Mouse (Mus musculus) bone marrow macrophage, adult 2 months (primary cell): ENCODE results near the gene Mrpl35. TPM values are rescaled to one million over a fixed set of nuclear protein-coding genes. Genes with fewer than 3 reads are reported as not detected.
"Not testable (repeated sequence)": the region's sequence is repeated elsewhere in the genome, so short reads cannot be mapped to it uniquely, and the experiment has no call there.

ENCODE experiments used
- H3K27ac ChIP-seq: 2 replicates; pipeline ENCODE4 v1.5.1; 2012; ENCODE audit warnings: low read depth, low read length; ENCODE audit not compliant: insufficient read depth
- H3K4me1 ChIP-seq: 2 replicates; pipeline ENCODE4 v1.6.1; 2012; ENCODE audit warnings: low read length; ENCODE audit not compliant: control insufficient read depth, insufficient read depth
- H3K4me3 ChIP-seq: 2 replicates; pipeline ENCODE4 v1.5.1; 2012; ENCODE audit warnings: mild to moderate bottlenecking, low read length, moderate library complexity; ENCODE audit not compliant: insufficient read depth
- CTCF ChIP-seq: IDR thresholded peaks from 2 replicates; pipeline ENCODE4 v1.5.1; 2012; ENCODE audit warnings: low read depth, mild to moderate bottlenecking, low read length, moderate library complexity
- POLR2A ChIP-seq: IDR thresholded peaks from 2 replicates; pipeline ENCODE4 v1.6.1; 2012; ENCODE audit warnings: mild to moderate bottlenecking, low read depth, low read length, borderline replicate concordance
- polyA plus RNA-seq: library from polyadenylated mRNA; stranded (reverse); fragments of >200 nt; gene quantifications from 2 replicates; pipeline ENCODE4 v1.2.4, GENCODE M21; 2012; ENCODE audit not compliant: missing spikeins, insufficient read depth, insufficient read length

The Mrpl35 gene
- polyA plus RNA-seq = 30.7 and 32.0 TPM in 2 replicates

- TF ChIP-seq POLR2A (no peak), CTCF (no peak)
- no peak within 1 kb of the TSS for H3K4me3 ChIP-seq
- peaks cover 7% of the 10 kb centered on the region for H3K4me1 ChIP-seq
- H3K27ac ChIP-seq = no peak within 1 kb of the TSS
These were observed at the start of gene Mrpl35 for GRCm38 (mm10) chr6:71826869-71827268. Gene Mrpl35 (minus strand): TSS chr6:71826969.

- no peaks in the 10 kb centered on the region for H3K4me1 ChIP-seq
- H3K27ac ChIP-seq = no peak overlapping the region
- H3K4me3 ChIP-seq = no peak overlapping the region
- no peak for TF ChIP-seq POLR2A
These were observed 44.6 kb upstream of the Mrpl35 start for GRCm38 (mm10) chr6:71871396-71871795.

- Histone ChIP-seq H3K4me1 (no peaks in the 10 kb centered on the region), H3K27ac (no peak overlapping the region), H3K4me3 (no peak overlapping the region)
- no peak for TF ChIP-seq POLR2A
- no peak for TF ChIP-seq CTCF
These were observed 42.0 kb upstream of the Mrpl35 start for GRCm38 (mm10) chr6:71868809-71869208.

GRCm38 (mm10) chr6:71867751-71868150 is 41.0 kb upstream of the Mrpl35 start:
- H3K4me3 ChIP-seq = no peak overlapping the region
- no peak overlapping the region for H3K27ac ChIP-seq
- TF ChIP-seq CTCF = no peak
- no peak for TF ChIP-seq POLR2A
- no peaks in the 10 kb centered on the region for H3K4me1 ChIP-seq

GRCm38 (mm10) chr6:71846906-71847305 is 20.1 kb upstream of the Mrpl35 start:
- H3K27ac ChIP-seq, H3K4me1 ChIP-seq, H3K4me3 ChIP-seq: not testable (repeated sequence)

- Histone ChIP-seq H3K4me1 (peaks cover 9% of the 10 kb centered on the region), H3K27ac (no peak overlapping the region), H3K4me3 (no peak overlapping the region)
- TF ChIP-seq CTCF (no peak), POLR2A (no peak)
These were observed 14.0 kb upstream of the Mrpl35 start for GRCm38 (mm10) chr6:71840597-71841290.

GRCm38 (mm10) chr6:71839815-71840214 is 13.0 kb upstream of the Mrpl35 start:
- peaks cover 7% of the 10 kb centered on the region for H3K4me1 ChIP-seq
- H3K27ac ChIP-seq = no peak overlapping the region
- no peak for TF ChIP-seq CTCF
- TF ChIP-seq POLR2A = no peak
- H3K4me3 ChIP-seq = no peak overlapping the region

GRCm38 (mm10) chr6:71836811-71837210 is 10.0 kb upstream of the Mrpl35 start:
- Histone ChIP-seq H3K4me3 (no peak overlapping the region), H3K4me1 (peaks cover 9% of the 10 kb centered on the region), H3K27ac (no peak overlapping the region)
- TF ChIP-seq CTCF (no peak), POLR2A (no peak)

- Histone ChIP-seq H3K4me1 (peaks cover 2% of the 10 kb centered on the region), H3K27ac (peak overlapping the region; percentile 83), H3K4me3 (peak overlapping the region; percentile 98)
- TF ChIP-seq POLR2A (no peak), CTCF (no peak)
These were observed 4.8 kb upstream of the Mrpl35 start for GRCm38 (mm10) chr6:71831581-71831960.

GRCm38 (mm10) chr6:71830690-71831580 is 4.2 kb upstream of the Mrpl35 start, which contains the start of gene Immt:
Gene Immt (plus strand): TSS chr6:71831331.
- Histone ChIP-seq H3K4me1 (peaks cover 2% of the 10 kb centered on the region), H3K27ac (peak within 1 kb of the TSS; percentile 83), H3K4me3 (peak within 1 kb of the TSS; percentile 98)
- TF ChIP-seq POLR2A (no peak), CTCF (no peak)
